Mouse (Mus musculus) midbrain, embryonic 12.5 days (tissue): Measurements from ENCODE around the gene Wdr82. TPM values are rescaled to one million over a fixed set of nuclear protein-coding genes. Genes with fewer than 3 reads are reported as not detected.
A peak's percentile ranks its signal among the peaks of the same experiment; 100 is the strongest.

Experiments used
- ATAC-seq: fragments of 200-750 bp; cut with Nextera tagmentation; 2 replicates; pipeline ENCODE4 v1.8.0; 2017; ENCODE audit warnings: low read depth, moderate TSS enrichment, moderate library complexity; ENCODE audit not compliant: low FRiP score
- H3K27ac ChIP-seq: fragments of 300-500 bp; sonication (generic); replicated peaks from 2 replicates; pipeline ENCODE4 v1.5.1; 2016; ENCODE audit warnings: mild to moderate bottlenecking
- H3K27me3 ChIP-seq: fragments of 300-500 bp; sonication (generic); 2 replicates; pipeline ENCODE4 v1.6.1; 2016; ENCODE audit warnings: mild to moderate bottlenecking
- H3K36me3 ChIP-seq: fragments of 300-500 bp; sonication (generic); 2 replicates; pipeline ENCODE4 v1.6.1; 2016
- H3K4me1 ChIP-seq: fragments of 300-500 bp; sonication (generic); 2 replicates; pipeline ENCODE4 v1.6.1; 2016
- H3K4me2 ChIP-seq: fragments of 300-500 bp; sonication (generic); replicated peaks from 2 replicates; pipeline ENCODE4 v1.6.1; 2016; ENCODE audit warnings: mild to moderate bottlenecking, moderate library complexity
- H3K4me3 ChIP-seq: fragments of 300-500 bp; sonication (generic); 2 replicates; pipeline ENCODE4 v1.5.1; 2016; ENCODE audit warnings: mild to moderate bottlenecking
- H3K9ac ChIP-seq: fragments of 300-500 bp; sonication (generic); replicated peaks from 2 replicates; pipeline ENCODE4 v1.6.1; 2016; ENCODE audit warnings: mild to moderate bottlenecking, moderate library complexity
- H3K9me3 ChIP-seq: fragments of 300-500 bp; sonication (generic); 2 replicates; pipeline ENCODE4 v1.6.1; 2016; ENCODE audit warnings: mild to moderate bottlenecking
- WGBS: fragments of 180-500 bp; shearing (Covaris S2); methylation state at CpG from one replicate; pipeline ENCODE4 v1.1.7; 2016; 5-methylcytosine and 5-hydroxymethylcytosine counted together
- polyA plus RNA-seq: library from polyadenylated mRNA; unstranded; fragments of >200 nt; fragmentation: Nextera tagmentation; extraction: Ambion mirVana; gene quantifications from 2 replicates; pipeline ENCODE4 v1.2.1, GENCODE M21; 2016

Gene Wdr82
- polyA plus RNA-seq, 1 experiment from 2014 or later, result 35.6 TPM

- WGBS, result 96% methylated on average over 5 of the region's 5 CpGs
Observed at GRCm38 (mm10) chr9:106183996-106184395, 13.3 kb downstream of the Wdr82 start.

GRCm38 (mm10) chr9:106191355-106191754 is 20.6 kb downstream of the Wdr82 start:
- no peak overlapping the region for H3K4me2 ChIP-seq
- H3K4me3 ChIP-seq, result no peak overlapping the region
- ATAC-seq, result no peak
- H3K27ac ChIP-seq, result no peak overlapping the region
- 100% methylated on average over 1 of the region's 1 CpGs for WGBS
- no peaks in the 10 kb centered on the region for H3K9me3 ChIP-seq
- no peaks in the 10 kb centered on the region for H3K27me3 ChIP-seq
- H3K36me3 ChIP-seq, result peaks cover 80% of the 10 kb centered on the region
- peaks cover 6% of the 10 kb centered on the region for H3K4me1 ChIP-seq
- H3K9ac ChIP-seq, result no peak overlapping the region

More at GRCm38 (mm10) chr9:106183996-106184395, 13.3 kb downstream of the Wdr82 start:
- Histone ChIP-seq H3K36me3 (peaks cover 99% of the 10 kb centered on the region), H3K4me2 (no peak overlapping the region), H3K4me1 (no peaks in the 10 kb centered on the region), H3K27ac (no peak overlapping the region), H3K9ac (no peak overlapping the region), H3K4me3 (no peak overlapping the region), H3K27me3 (no peaks in the 10 kb centered on the region), H3K9me3 (no peaks in the 10 kb centered on the region)
- ATAC-seq, result no peak

GRCm38 (mm10) chr9:106192024-106192423 is 21.3 kb downstream of the Wdr82 start:
- H3K27me3 ChIP-seq, result no peaks in the 10 kb centered on the region
- WGBS, result 94% methylated on average over 8 of the region's 8 CpGs
- peaks cover 6% of the 10 kb centered on the region for H3K4me1 ChIP-seq
- H3K4me2 ChIP-seq, result no peak overlapping the region
- no peaks in the 10 kb centered on the region for H3K9me3 ChIP-seq
- no peak overlapping the region for H3K27ac ChIP-seq
- no peak overlapping the region for H3K9ac ChIP-seq
- no peak overlapping the region for H3K4me3 ChIP-seq
- no peak for ATAC-seq
- H3K36me3 ChIP-seq, result peaks cover 73% of the 10 kb centered on the region

GRCm38 (mm10) chr9:106192998-106193397 is 22.3 kb downstream of the Wdr82 start:
- H3K9me3 ChIP-seq, result no peaks in the 10 kb centered on the region
- H3K4me3 ChIP-seq, result no peak overlapping the region
- no peak for ATAC-seq
- WGBS, result 96% methylated on average over 1 of the region's 1 CpGs
- peaks cover 6% of the 10 kb centered on the region for H3K4me1 ChIP-seq
- H3K36me3 ChIP-seq, result peaks cover 64% of the 10 kb centered on the region
- no peak overlapping the region for H3K9ac ChIP-seq
- H3K27me3 ChIP-seq, result 0 out of 2 replicates have a peak, but pooled peaks cover 3% of the 10 kb centered on the region
- H3K27ac ChIP-seq, result no peak overlapping the region
- H3K4me2 ChIP-seq, result no peak overlapping the region

GRCm38 (mm10) chr9:106193930-106194807 is 23.4 kb downstream of the Wdr82 start:
- H3K4me3 ChIP-seq, result no peak overlapping the region
- H3K9ac ChIP-seq, result no peak overlapping the region
- H3K27me3 ChIP-seq, result 0 out of 2 replicates have a peak, but pooled peaks cover 3% of the 10 kb centered on the region
- H3K27ac ChIP-seq, result no peak overlapping the region
- no peaks in the 10 kb centered on the region for H3K9me3 ChIP-seq
- H3K4me2 ChIP-seq, result no peak overlapping the region
- ATAC-seq, result no peak
- H3K4me1 ChIP-seq, result peaks cover 12% of the 10 kb centered on the region
- peaks cover 52% of the 10 kb centered on the region for H3K36me3 ChIP-seq
- WGBS, result 94% methylated on average over 8 of the region's 8 CpGs

- 87% methylated on average over 8 of the region's 8 CpGs for WGBS
- H3K4me2 ChIP-seq, result no peak overlapping the region
- no peak for ATAC-seq
- no peaks in the 10 kb centered on the region for H3K9me3 ChIP-seq
- no peak overlapping the region for H3K9ac ChIP-seq
- H3K36me3 ChIP-seq, result peaks cover 37% of the 10 kb centered on the region
- 0 out of 2 replicates have a peak, but pooled peaks cover 6% of the 10 kb centered on the region for H3K27me3 ChIP-seq
- H3K27ac ChIP-seq, result 0 out of 2 replicates have a peak overlapping the region, but pooled peaks have one; percentile 31
- H3K4me1 ChIP-seq, result peaks cover 17% of the 10 kb centered on the region
- H3K4me3 ChIP-seq, result no peak overlapping the region
Observed at GRCm38 (mm10) chr9:106195693-106196092, 25.0 kb downstream of the Wdr82 start.

- Histone ChIP-seq H3K27me3 (0 out of 2 replicates have a peak, but pooled peaks cover 6% of the 10 kb centered on the region), H3K4me2 (no peak overlapping the region), H3K36me3 (peaks cover 22% of the 10 kb centered on the region), H3K4me3 (no peak overlapping the region), H3K9ac (no peak overlapping the region), H3K4me1 (peaks cover 18% of the 10 kb centered on the region), H3K27ac (no peak overlapping the region), H3K9me3 (no peaks in the 10 kb centered on the region)
- WGBS, result 93% methylated on average over 3 of the region's 3 CpGs
- ATAC-seq, result no peak
Observed at GRCm38 (mm10) chr9:106197081-106197713, 26.5 kb downstream of the Wdr82 start.

GRCm38 (mm10) chr9:106197732-106198131 is 27.0 kb downstream of the Wdr82 start:
- Histone ChIP-seq H3K9ac (no peak overlapping the region), H3K9me3 (no peaks in the 10 kb centered on the region), H3K4me1 (peaks cover 21% of the 10 kb centered on the region), H3K4me2 (no peak overlapping the region), H3K4me3 (no peak overlapping the region), H3K36me3 (peaks cover 17% of the 10 kb centered on the region), H3K27ac (no peak overlapping the region), H3K27me3 (0 out of 2 replicates have a peak, but pooled peaks cover 6% of the 10 kb centered on the region)
- 95% methylated on average over 9 of the region's 9 CpGs for WGBS
- no peak for ATAC-seq

- no peak overlapping the region; the same call in 1 of the 2 replicates for H3K27ac ChIP-seq
Observed at GRCm38 (mm10) chr9:106198962-106199458, 28.3 kb downstream of the Wdr82 start.

GRCm38 (mm10) chr9:106199535-106200272 is 29.0 kb downstream of the Wdr82 start, which contains the start of gene Ppm1m:
Gene Ppm1m (minus strand): TSS chr9:106199746.
- H3K4me3 ChIP-seq, result peak within 1 kb of the TSS; percentile 75
- ATAC-seq, result no peak; the same call in 1 of the 2 replicates
- H3K27me3 ChIP-seq, result peaks cover 11% of the 10 kb centered on the region; the same call in 1 of the 2 replicates
- 40% methylated on average over 18 of the region's 18 CpGs for WGBS
- H3K9ac ChIP-seq, result peak within 1 kb of the TSS; percentile 77
- H3K9me3 ChIP-seq, result no peaks in the 10 kb centered on the region
- H3K4me1 ChIP-seq, result peaks cover 37% of the 10 kb centered on the region
- H3K36me3 ChIP-seq, result 0 out of 2 replicates have a peak, but pooled peaks cover 6% of the 10 kb centered on the region
- H3K27ac ChIP-seq, result no peak within 1 kb of the TSS; the same call in 1 of the 2 replicates
- H3K4me2 ChIP-seq, result peak within 1 kb of the TSS; percentile 77

More at GRCm38 (mm10) chr9:106198962-106199458, 28.3 kb downstream of the Wdr82 start:
- Histone ChIP-seq H3K36me3 (peaks cover 10% of the 10 kb centered on the region; the same call in 1 of the 2 replicates), H3K4me2 (peak overlapping the region; percentile 77), H3K9me3 (no peaks in the 10 kb centered on the region), H3K9ac (peak overlapping the region; percentile 77), H3K4me1 (peaks cover 30% of the 10 kb centered on the region), H3K4me3 (peak overlapping the region; percentile 75), H3K27me3 (0 out of 2 replicates have a peak, but pooled peaks cover 7% of the 10 kb centered on the region)
- under 1% methylated on average over 49 of the region's 51 CpGs for WGBS
- peak; percentile 59 for ATAC-seq

GRCm38 (mm10) chr9:106201895-106202294 is 31.2 kb downstream of the Wdr82 start:
- H3K4me1 ChIP-seq, result peaks cover 32% of the 10 kb centered on the region
- H3K4me3 ChIP-seq, result no peak overlapping the region
- H3K27ac ChIP-seq, result no peak overlapping the region
- H3K27me3 ChIP-seq, result peaks cover 11% of the 10 kb centered on the region; the same call in 1 of the 2 replicates
- no peaks in the 10 kb centered on the region for H3K9me3 ChIP-seq
- H3K9ac ChIP-seq, result no peak overlapping the region
- no peaks in the 10 kb centered on the region for H3K36me3 ChIP-seq
- ATAC-seq, result no peak
- peak overlapping the region; percentile 66 for H3K4me2 ChIP-seq
- WGBS, result 84% methylated on average over 3 of the region's 3 CpGs
